Mouse (Mus musculus) layer of hippocampus, adult 2 months (tissue): ENCODE results near the gene Use1. TPM values are rescaled to one million over a fixed set of nuclear protein-coding genes. Genes with fewer than 3 reads are reported as not detected.
A peak's percentile ranks its signal among the peaks of the same experiment; 100 is the strongest.

Experiments
- DNase-seq, 2 experiments: peaks; one replicate each; pipeline ENCODE4 v3.0.0; 2022; ENCODE audit warnings: low spot score in 2 of 2
- H3K27ac ChIP-seq: fragments of 200-600 bp; 2 replicates; pipeline ENCODE4 v1.8.1; 2022
- H3K4me3 ChIP-seq: fragments of 200-600 bp; 2 replicates; pipeline ENCODE4 v1.8.1; 2022; ENCODE audit warnings: mild to moderate bottlenecking
- CTCF ChIP-seq: fragments of 200-600 bp; conservative IDR thresholded peaks from 2 replicates; pipeline ENCODE4 v1.8.1; 2022; ENCODE audit warnings: antibody characterized with exemption, mild to moderate bottlenecking, moderate library complexity
- total RNA-seq, 2 experiments: library from RNA; stranded (reverse); gene quantifications; 2 replicates each; pipeline ENCODE4 v1.2.3; 2021

Use1 gene
- total RNA-seq, 2 experiments from 2014 or later, result 107 to 117 TPM

- no peak for DNase-seq
- no peak for TF ChIP-seq CTCF
- no peak overlapping the region for H3K4me3 ChIP-seq
- H3K27ac ChIP-seq, result no peak overlapping the region
These were observed 2.5 kb downstream of the Use1 start for GRCm38 (mm10) chr8:71369040-71369718.

DNA sequence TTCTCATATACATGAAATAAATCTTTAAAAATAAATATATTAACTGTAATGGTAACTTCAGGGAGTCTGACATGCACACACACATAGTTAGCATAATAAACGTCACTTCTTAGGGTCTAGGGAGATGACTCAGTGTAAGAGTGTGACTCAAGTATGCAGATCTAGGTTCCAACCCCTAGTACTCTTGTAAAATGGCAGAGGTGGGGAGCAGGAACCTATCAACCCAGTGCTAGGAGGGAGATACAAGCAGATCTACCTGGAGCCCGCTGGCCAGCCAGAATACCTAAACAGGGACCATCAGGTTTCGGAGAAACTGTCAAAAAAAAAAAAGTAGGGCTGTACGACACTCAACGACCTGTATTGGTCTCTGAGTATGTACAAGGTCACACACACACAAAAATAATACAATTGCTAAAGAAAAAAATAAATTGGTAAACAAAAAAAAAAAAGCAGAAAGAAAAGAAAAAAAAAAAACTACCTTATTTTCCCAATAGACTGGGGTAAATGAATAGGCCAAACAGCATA, 4.1 kb downstream of the Use1 start:
- DNase-seq, result no peak
- Histone ChIP-seq H3K4me3 (peak overlapping the region; percentile 96), H3K27ac (peak overlapping the region; percentile 98)
- TF ChIP-seq CTCF, result no peak

GRCm38 (mm10) chr8:71371236-71371848, 4.7 kb downstream of the Use1 start, which contains the start of gene Ocel1:
Ocel1 (plus strand) TSS chr8:71371298.
- DNase-seq, result peak; percentile 97 to 98
- H3K27ac ChIP-seq, result peak within 1 kb of the TSS; percentile 98
- TF ChIP-seq CTCF, result peak; percentile 99; the same call in 1 of the 2 replicates
- H3K4me3 ChIP-seq, result peak within 1 kb of the TSS; percentile 96

GRCm38 (mm10) chr8:71372427-71372826, 5.8 kb downstream of the Use1 start:
- H3K4me3 ChIP-seq, result no peak overlapping the region
- no peak overlapping the region for H3K27ac ChIP-seq
- no peak for DNase-seq
- TF ChIP-seq CTCF, result no peak

- no peak overlapping the region for H3K4me3 ChIP-seq
- no peak overlapping the region for H3K27ac ChIP-seq
- no peak for TF ChIP-seq CTCF
- no peak for DNase-seq
These were observed 6.4 kb downstream of the Use1 start for GRCm38 (mm10) chr8:71373000-71373399.

DNA sequence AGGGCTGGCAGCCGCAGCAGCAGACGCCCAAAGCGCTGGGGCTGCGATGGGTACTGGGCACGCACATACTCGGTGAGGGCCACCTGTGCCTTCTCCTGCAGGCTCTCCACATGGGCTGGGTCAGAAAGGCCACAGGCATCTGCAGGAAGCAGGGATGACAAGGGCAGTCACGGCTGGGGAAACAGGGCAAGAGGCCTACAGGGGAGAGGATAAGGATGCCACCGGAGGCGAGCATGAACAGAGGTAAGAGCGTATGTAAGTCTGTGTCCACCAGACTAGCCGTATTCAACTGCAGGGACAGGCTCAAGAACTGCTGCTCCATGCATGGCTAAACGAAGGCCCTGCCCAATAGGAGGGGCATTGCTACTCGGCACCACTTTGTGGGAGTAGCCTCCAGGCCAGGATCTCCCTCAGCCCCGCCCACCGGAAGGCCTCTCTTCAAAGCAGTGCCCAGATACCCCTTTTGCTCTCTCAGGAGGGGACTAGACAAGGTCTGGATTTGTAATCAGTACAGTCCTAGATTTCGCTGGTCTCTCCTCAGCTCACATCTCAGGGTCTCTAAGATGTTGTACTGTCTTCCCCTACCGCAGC, 8.1 kb downstream of the Use1 start:
- H3K27ac ChIP-seq, result no peak overlapping the region
- no peak for DNase-seq

DNA sequence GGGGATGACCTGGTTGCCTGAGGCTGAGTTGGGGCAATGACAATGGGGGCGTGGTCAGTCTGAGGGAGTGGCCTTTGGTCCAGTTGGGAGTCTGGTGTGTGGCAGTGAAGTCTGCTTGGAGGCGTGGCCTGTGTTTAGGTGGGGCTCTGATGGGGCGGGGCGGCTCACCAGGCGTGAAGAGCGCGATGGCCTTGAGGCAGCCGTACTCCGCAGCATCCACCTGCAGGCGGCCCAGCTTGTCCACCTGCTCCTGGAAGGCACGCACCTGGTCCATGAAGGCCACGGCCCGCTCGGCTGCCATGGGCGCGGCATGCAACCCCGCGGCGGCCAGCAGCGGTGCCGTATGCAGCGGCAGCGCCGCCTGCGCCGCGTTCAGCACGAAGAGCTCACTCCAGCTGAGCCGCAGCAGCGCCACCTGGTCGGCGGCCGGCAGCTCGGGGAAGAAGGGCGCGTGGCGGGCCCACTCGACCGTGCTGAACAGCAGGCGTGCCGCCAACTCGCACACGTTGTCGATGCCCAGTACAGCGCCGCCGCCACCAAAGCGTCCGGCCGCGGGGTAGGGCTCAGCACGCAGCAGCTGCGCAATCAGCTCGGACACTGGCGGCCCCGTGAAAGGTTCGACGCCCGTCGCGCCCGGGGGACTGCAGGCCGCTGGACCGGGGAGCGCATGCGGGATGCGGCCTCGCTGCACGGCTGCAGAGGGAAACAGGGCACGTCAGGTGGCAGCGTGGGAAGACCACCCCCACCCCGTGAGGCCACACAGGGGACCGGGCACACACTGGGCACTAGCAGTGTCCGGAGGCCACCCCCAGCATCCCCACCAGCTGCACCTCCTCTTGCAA, 9.2 kb downstream of the Use1 start:
- Histone ChIP-seq H3K4me3 (peak overlapping the region; percentile 42), H3K27ac (peak overlapping the region; percentile 77)
- peak in 1 of 2 experiments; percentile 50 for DNase-seq
- TF ChIP-seq CTCF, result peak; percentile 28

More for the DNA sequence above, 8.1 kb downstream of the Use1 start:
- no peak for TF ChIP-seq CTCF
- no peak overlapping the region for H3K4me3 ChIP-seq

DNA sequence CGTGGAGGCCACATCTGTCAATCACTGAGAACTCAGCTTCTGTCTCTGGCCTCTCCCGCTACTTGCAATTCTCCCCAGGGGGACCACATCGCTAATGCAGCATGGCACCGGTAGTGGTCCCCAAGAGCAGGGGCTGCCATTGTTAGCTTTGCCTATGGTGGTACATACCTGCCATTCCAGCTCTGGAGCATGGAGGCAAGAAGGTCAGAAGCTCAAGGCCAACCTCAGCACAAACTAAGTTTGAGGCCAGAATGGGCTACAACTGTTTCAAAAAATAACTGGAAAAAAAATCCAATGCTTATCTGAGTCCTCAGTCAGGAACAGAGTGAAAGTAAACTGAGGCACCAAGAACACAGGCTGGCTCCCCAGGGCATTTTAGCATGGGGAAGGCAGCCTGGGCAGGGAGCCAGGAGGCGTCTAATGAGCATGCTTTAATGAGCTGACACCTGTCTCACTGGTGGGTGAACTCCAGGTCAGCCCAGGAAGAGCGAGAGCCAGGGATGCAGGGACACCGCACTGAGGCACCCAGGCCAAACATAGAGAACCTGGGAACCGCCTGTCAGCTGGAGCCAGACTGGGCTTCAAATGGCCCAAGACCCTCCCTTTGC, 9.9 kb downstream of the Use1 start:
- TF ChIP-seq CTCF, result no peak
- Histone ChIP-seq H3K4me3 (no peak overlapping the region), H3K27ac (peak overlapping the region; percentile 77)
- no peak for DNase-seq

DNA sequence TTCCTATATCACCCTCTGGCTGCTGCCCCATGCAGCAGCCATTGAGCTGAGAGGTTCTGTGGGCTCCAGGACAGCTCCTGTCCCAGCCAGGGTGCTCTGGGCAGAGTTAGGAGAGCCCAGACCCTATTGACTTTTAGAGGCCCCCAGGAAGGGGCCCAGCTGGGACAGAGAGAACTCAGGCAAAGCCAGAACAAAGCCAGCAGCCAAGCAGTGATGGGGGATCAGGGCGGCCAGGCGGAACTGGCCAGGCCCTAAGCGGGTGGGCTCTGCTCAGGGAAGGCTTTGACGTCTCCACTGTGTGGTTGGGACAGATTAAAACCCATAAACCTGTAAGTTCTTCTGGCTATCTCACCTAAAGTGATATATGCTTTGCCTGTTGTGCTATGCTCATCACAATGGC, 12.4 kb downstream of the Use1 start:
- Histone ChIP-seq H3K4me3 (no peak overlapping the region), H3K27ac (no peak overlapping the region)
- DNase-seq, result no peak
- TF ChIP-seq CTCF, result no peak

- Histone ChIP-seq H3K27ac (peak overlapping the region; percentile 94; the same call in 1 of the 2 replicates), H3K4me3 (peak overlapping the region; percentile 91)
- no peak for TF ChIP-seq CTCF
- DNase-seq, result no peak
These were observed 12.9 kb downstream of the Use1 start for GRCm38 (mm10) chr8:71379512-71380075.

DNA sequence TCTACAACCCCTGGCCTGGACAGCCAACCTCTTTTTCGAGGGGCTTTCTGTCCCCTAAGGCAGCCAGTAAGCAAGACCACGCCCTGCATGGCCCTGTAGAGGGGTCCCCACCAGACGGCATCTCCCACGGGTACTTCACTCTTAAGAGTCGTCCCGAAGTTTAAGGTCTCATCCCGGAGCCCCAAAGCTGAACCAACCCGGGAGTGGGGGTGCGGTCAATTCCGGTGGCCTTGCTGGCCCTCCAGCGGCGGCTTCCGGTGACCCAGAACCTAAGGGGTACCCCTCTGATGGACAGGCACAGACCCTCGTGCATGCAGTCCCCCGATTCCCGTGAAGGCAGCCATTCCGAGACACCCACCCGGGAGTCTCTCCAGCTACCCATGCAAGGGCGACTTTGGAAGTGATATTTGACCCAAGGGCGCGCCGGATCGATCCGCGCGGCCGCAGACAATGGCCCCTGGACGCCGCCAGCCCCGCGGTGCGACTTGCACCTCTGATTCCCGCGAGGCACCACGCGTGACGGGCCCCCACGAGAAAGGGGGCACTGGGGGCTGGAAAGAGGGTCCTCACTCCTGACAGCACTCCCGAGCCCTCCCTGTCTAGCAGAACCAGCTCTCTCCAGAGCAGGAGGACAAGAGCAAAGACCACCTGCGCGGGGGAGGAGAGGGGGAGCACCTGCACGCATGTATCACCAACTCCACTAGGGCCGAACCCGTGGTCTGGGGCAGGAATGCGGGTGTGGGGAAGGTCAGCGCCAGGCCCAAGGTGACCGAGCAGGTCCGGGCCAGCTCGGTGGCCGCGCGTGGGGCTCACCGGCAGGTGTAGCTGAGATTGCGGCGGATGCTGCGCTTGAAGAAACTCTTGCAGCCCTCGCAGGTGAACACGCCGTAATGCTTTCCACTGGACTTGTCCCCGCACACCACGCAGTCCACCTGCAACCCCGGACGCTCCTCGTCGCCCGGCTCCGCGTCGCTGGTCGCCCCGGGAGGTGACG, 13.8 kb downstream of the Use1 start:
- peak overlapping the region; percentile 94 for H3K27ac ChIP-seq
- TF ChIP-seq CTCF, result no peak

More for the DNA sequence above, 13.8 kb downstream of the Use1 start:
- DNase-seq, result no peak
- H3K4me3 ChIP-seq, result peak overlapping the region; percentile 91
